Mouse (Mus musculus): ENCODE results near the gene Psg21. TPM values are rescaled to one million over a fixed set of nuclear protein-coding genes. Genes with fewer than 3 reads are reported as not detected.
"Not testable (repeated sequence)": the region's sequence is repeated elsewhere in the genome, so short reads cannot be mapped to it uniquely, and the experiment has no call there.

Gene Psg21
- total RNA-seq (2021), result not detected
- long read RNA-seq, experiment 1, result 0 reads
- long read RNA-seq, experiment 2, result 0 reads

GRCm38 (mm10) chr7:18656625-18657024 lies at the start of gene Psg21:
Psg21 (minus strand) TSS chr7:18656725.
- intact Hi-C loops (cut with DNase I; ENCODE audit: low total_unique reads); DNase-seq: not testable (repeated sequence)

GRCm38 (mm10) chr7:18686085-18686484 lies 29.6 kb upstream of the Psg21 start, which contains the start of gene Psg20:
Psg20 (minus strand) TSS chr7:18686185.
- no peak for DNase-seq
- intact Hi-C loops (cut with DNase I; ENCODE audit: low total_unique reads), result no loop called here

GRCm38 (mm10) chr7:18685586-18685985 lies 29.1 kb upstream of the Psg21 start:
- intact Hi-C loops (cut with DNase I; ENCODE audit: low total_unique reads), result no loop called here
- no peak for DNase-seq

GRCm38 (mm10) chr7:18679772-18680171 lies 23.2 kb upstream of the Psg21 start:
- intact Hi-C loops (cut with DNase I; ENCODE audit: low total_unique reads), result no loop called here
- no peak for DNase-seq

GRCm38 (mm10) chr7:18626921-18627320 lies 29.6 kb downstream of the Psg21 start:
- intact Hi-C loops (cut with DNase I; ENCODE audit: low total_unique reads); DNase-seq: not testable (repeated sequence)

GRCm38 (mm10) chr7:18616401-18616800 lies 40.1 kb downstream of the Psg21 start, which contains the start of gene Psg23:
Psg23 (minus strand) TSS chr7:18616501.
- intact Hi-C loops (cut with DNase I; ENCODE audit: low total_unique reads); DNase-seq: not testable (repeated sequence)

Other genes with a start within 250 kb of the Psg21 start
- gene Psg28, start 224.7 kb downstream of the Psg21 start, total RNA-seq (2021), result not detected
- gene Psg26, start 172.5 kb downstream of the Psg21 start, total RNA-seq (2021), result not detected
- not detected for gene Psg25, start 124.5 kb downstream of the Psg21 start, total RNA-seq (2021)
- not detected for gene Psg27, start 89.4 kb downstream of the Psg21 start, total RNA-seq (2021)
- gene Psg23, start 40.2 kb downstream of the Psg21 start, total RNA-seq (2021), result not detected
- gene Psg20, start 29.5 kb upstream of the Psg21 start, total RNA-seq (2021), result not detected
- gene Psg22, start 61.4 kb upstream of the Psg21 start, total RNA-seq (2021), result not detected
- gene Psg19, start 141.8 kb upstream of the Psg21 start, total RNA-seq (2021), result not detected
- not detected for gene Psg17, start 164.9 kb upstream of the Psg21 start, total RNA-seq (2021)
- 1 to 10 TPM; 2.6 to 3.2 TPM for gene Mill2, start 183.2 kb upstream of the Psg21 start, total RNA-seq (2021)
- gene Pglyrp1, start 214.6 kb upstream of the Psg21 start, total RNA-seq (2021), result 1 to 10 TPM; 1.4 to 1.5 TPM